Mouse (Mus musculus) heart, postnatal 4 days (tissue): ENCODE measurements at regions not wholly inside any gene's neighbourhood (a gene's known extent, or its start where the extent isn't known, plus 50 kb on each side); places are given as distances from the start of the nearest gene placed in this dataset.
A peak's percentile ranks its signal among the peaks of the same experiment; 100 is the strongest.

Source experiments
- DNase-seq: peaks from one replicate; pipeline ENCODE4 v3.0.0; 2021

GRCm38 (mm10) chr3:118418981-118419380 lies 142.9 kb upstream of the Dpyd start:
- DNase-seq = no peak

DNA sequence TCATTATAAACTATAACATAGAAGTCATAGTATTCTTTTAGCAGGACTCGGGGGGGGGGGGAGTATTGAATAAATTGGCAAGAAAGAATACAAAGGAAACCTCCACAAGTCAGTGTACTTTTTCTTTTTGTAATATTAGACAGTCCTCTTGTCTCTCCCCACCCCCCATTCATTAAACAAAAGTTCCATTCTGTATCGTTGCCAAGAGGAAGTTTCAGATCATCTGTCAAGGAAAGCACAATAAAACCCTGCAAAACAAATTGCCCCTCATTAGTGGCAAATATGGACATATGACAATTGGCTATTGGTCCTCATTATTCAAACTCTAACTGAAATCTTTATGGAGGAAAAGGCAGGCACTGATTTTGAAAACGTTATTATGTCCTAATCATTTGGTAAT lies 140.2 kb upstream of the Dpyd start:
- DNase-seq = no peak

DNA sequence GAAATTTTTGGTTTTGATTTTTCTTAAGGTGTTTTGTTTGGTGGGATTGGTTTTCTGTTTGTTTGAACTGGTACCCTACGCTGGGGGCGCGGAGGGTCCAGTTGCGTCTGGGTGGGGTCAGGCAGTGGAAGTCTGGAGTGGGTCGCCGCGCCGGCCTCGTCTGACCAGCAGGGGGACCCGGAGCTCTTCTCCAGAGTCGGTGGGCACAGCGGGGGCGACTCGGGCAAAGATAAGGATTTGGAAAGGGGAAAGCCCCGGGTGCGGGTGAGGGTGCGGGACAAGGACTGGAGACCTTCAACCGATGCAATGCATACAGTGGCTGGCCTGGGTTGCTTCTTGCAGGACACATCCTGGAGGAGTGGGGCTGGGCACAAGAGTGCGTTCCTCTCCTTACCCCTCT lies 136.2 kb upstream of the Dpyd start:
- peak; percentile 12 for DNase-seq

GRCm38 (mm10) chr3:118428523-118428922 lies 133.4 kb upstream of the Dpyd start:
- DNase-seq = peak; percentile 62

DNA sequence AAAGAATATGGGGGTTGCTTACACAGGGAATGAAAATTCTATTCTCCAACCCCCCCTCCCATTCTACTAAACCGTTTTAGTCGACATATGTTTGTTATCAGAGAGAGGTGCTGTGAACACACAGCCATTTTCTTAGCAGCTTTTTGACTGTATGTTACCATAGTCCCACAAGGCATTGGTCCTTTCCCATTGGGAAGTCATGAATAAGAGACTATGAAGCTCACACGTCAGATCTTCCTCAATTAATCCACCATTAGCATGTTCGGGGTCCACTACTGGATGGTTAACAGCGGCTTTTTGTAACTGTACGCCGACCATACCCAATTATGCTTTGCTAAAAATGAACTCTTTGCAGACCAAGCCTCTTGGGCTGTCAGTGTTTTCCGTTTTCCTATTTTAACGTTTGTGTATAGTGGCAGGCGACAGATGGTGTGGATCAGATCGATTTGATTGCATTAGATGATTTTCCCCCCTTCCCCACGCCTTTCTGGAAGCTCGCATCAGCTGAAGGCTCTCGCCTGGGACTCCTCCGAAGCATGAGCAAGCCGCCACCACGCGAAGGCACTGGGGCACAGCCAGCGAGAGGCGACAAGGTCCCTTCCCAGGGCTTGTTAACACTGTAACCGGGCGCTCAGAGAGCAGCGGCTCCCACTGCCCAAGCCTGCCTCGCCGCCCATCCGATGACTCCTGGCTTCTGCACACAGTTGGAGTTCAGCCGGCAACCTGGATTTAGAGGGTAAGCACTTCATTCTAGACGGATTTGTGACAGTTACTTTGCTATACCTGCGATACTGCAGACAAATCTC lies 131.9 kb upstream of the Dpyd start:
- no peak for DNase-seq

- no peak for DNase-seq
Measured at GRCm38 (mm10) chr3:118430631-118430906, 131.4 kb upstream of the Dpyd start.

- DNase-seq = peak; percentile 88
Measured at GRCm38 (mm10) chr3:118431031-118431723, 130.8 kb upstream of the Dpyd start.

DNA sequence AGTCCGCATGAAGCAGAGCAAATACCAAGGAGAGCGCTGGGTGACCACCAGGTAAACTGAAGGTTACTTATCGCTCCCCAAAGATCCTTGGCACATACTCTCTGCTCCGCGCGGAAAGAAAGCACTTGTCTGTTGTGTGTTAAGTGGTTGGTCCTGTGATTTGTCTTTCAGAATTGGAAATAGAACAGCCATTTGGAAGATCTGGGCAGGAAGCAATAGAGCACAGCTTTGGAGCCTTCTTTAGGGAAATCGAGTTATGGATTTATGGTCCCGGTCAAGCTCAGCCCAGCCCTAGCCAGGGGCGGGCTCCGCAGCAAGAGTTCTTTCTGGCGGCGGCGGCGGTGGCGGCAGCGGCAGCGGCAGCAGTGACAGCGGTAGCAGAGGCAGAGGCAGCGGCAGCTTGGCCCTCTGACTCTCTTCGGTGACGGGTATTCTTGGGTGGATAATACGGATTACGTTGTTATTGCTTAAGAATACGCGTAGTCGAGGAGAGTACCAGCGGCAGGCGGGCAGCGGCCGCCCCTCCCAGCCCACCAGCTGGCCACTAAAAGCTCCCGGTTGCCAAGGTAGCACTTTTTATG lies 128.4 kb upstream of the Dpyd start:
- DNase-seq = peak; percentile 7

DNA sequence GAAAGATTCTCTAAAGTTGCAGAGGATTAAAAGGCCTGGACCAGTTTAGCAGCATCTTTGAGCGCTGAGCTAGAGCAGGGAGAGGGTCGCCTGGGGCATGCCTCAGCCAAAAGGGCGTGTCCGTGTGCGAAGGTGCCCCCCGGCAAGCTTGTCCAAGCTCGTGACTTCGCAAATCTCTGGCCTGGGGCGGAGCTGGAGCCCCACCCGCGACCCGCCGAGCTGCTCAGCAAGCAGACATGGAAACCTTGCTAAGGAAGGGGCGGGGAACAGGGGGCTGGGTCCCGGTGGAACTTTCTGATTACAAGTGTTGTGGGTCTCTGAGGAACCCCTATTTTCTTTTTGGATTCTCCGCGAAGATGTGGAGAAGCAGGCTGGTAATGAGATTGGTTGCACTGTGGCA lies 127.6 kb upstream of the Dpyd start:
- DNase-seq = no peak

GRCm38 (mm10) chr3:118434847-118435246 lies 127.1 kb upstream of the Dpyd start:
- no peak for DNase-seq

- no peak for DNase-seq
Measured at GRCm38 (mm10) chr3:118435248-118435647, 126.7 kb upstream of the Dpyd start.

DNA sequence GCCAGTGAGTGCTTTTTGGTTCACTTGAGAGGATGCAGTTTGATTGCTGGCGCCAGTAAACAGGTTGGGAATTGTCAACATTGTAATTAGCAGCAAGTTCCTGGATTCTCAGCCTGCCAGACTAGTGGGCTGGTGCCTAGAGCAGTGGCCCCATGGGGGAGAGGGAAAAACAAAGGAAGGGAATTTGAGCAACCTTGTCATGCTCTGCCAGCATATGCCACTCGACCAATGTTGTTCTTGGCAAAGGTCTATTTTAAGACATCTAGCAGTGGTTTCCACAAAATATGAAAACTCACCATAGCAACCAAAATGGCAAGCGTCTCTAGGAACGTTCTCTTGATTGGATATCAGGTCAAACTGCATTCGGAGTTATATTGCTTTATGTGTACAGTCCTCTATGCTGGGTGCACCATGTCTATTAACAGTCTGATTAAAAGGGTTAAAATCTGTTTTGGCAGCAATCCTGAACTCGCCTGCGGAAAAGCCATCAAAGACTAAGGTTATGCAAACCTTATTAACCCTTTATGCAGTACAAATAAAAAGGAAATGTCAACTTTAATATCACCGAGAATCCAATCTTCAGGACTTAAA lies 118.1 kb upstream of the Dpyd start:
- no peak for DNase-seq

GRCm38 (mm10) chr3:118445360-118445759 lies 116.6 kb upstream of the Dpyd start:
- no peak for DNase-seq

DNA sequence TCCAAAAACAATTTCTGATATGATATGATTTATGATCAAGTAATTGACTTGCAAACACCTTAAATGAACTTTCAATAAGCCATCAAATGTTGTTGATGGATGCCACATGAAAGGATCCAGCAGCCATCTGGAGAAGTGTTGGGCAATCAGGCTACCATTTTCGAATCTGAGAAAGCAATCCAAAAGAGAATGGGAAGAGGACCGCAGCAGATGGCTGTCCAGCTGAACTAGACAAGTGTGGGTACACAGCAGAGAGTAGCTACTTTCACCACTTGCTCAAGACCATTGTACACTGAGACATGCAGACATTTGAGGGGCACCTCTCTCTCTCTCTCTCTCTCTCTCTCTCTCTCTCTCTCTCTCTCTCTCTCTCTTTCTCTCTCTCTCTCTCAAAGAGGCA lies 102.3 kb upstream of the Dpyd start:
- DNase-seq = no peak

GRCm38 (mm10) chr3:118465611-118466010 lies 96.3 kb upstream of the Dpyd start:
- DNase-seq = no peak

DNA sequence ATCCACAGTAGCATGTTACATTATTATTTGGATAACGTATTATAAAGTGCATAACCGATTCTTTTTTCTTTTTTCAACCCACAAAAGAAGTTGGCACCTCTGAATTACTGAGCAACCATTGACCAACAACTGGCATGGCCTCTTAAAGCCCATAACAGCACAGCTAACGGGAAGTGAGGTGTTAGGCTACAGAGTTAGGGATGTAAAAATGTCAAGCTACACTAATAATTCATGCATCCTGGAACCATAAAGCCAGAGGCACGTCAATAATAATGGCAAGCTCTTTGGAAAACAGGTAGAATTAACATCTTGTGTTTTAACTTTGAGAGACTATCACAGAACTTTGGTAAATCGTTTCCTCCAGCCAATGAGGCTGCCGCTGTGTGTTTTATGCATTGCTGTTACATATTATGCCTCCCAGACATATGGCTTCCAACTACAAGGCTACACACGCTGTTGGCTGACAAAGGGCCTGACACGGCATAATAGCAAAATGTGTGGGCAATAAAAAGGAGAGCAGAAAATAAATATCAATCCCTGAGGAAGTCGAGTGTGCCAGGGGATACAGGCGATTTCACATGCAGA lies 89.6 kb upstream of the Dpyd start:
- DNase-seq = no peak

- DNase-seq = no peak
Measured at GRCm38 (mm10) chr3:118478065-118478464, 83.9 kb upstream of the Dpyd start.

- no peak for DNase-seq
Measured at GRCm38 (mm10) chr3:118480515-118481248, 81.2 kb upstream of the Dpyd start.

GRCm38 (mm10) chr3:118485966-118486365 lies 76.0 kb upstream of the Dpyd start:
- DNase-seq = no peak

DNA sequence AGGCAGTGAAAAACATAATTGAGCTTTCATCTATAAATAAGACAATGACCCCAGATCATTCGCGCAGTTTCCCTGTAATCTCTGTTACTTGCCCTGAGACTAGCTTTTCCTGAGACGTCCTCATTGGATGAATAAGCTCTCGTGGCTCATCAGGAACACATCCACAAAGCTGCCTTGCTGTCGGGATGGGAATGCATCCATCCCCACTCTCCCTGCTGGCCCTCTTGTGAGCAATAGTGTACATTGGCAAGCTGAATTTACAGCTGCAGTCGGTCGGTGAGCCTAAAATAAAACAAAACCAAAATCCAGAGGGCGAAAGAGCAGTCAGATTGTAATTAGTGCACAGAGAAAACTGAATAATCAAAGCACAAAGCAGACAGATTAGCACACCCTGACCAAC lies 74.5 kb upstream of the Dpyd start:
- no peak for DNase-seq

- DNase-seq = no peak
Measured at GRCm38 (mm10) chr3:118491101-118491500, 70.8 kb upstream of the Dpyd start.

DNA sequence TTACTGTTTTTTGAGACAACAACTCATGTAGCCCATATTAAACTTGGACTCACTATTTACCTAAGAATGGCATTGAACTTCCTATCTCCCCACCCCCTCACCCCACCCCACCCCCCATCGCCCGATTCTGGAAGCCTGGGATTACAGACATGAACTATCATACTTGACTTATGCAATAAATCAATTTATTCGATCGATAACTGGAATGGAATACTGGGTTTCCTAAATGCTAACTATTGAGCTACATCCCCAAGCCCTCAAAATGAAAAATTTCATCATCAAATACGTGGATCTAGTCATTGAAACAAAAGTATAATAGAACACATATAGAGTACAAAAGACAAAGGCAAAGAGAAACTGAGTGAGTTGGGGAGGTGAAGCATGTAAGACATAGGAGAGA lies 70.1 kb upstream of the Dpyd start:
- no peak for DNase-seq

DNA sequence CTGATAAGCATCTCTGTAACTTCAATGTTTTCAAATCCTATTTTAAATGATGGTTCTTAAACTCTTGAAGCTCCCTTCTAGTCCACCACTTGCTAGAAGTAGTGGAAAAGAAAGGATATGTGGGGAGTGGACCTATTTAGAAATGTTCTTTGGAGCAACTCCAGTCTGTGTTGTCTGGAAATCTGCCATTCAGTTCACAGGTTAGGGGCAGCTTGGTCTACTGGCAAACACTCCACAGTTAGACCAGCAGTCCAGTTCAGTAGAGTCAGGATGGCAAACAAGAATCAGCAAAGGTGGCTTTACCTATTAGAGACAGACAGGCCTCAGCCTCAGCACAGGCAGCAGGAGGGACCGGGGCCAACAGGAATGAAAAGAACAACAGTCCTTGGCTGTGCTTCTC lies 67.3 kb upstream of the Dpyd start:
- DNase-seq = no peak
